Mouse (Mus musculus) thymus, adult 18-20 months (tissue): ENCODE measurements around the gene Cmtm4.

Experiments used
- DNase-seq, 2 experiments: peaks; one replicate each; pipeline ENCODE4 v3.0.0; 2022; ENCODE audit warnings: mixed read lengths in 2 of 2

Cmtm4 gene

DNA sequence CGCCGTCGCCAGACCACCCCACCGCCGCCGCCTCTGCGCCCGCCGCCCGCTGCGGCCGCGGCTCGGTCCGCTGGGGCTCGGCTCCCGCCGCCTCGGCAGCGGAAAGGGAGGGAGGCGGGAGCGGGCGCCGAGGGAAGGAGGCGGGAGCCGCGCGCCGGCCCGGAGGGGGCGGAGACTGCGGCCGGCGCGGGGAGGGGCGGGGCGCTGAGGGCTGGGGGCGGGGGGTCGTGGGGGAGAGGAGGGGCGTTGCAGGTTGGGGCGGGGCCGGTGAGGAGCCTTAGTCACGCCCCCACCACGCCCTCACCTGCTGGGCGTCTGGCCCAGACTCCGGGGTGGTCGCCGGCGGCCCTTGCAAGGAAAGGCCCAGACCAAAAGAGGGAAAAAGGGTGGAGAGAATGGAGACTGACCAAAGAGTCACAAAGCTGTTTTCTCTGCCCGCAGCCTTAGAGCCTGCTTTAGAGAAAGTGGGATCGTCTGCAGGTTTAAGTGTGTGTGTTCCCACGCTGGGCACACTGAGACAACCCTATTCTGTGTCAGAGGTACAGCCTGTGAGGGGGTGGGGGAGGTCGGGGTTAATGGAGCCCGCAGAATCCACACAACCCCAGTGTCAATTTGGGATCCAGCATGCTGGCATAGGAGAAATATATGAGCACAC is at the start of gene Cmtm4:
Gene Cmtm4 (minus strand): TSS at position 105 of the 655 bp plus-strand sequence.
- peak; percentile 24 to 38 for DNase-seq

DNA sequence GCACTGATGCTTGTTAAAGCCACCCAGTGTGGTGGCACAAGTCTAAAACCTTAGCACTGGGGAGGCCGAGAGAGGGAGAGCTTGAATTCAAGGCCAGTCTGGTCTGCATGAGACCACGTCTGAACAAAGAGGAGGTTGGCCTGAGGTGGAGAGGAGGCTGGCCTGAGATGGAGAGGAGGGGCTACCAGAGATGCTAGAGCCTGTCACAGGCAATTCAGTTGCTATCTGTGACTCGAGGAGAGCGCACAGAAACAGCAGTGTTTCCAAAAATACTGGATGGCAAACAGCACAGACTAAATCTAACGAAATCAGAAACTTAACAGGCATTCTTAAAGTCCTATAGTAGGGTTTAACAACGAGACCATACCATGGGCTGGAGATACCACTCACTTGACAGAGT is 49.6 kb upstream of the Cmtm4 start:
- no peak for DNase-seq

DNA sequence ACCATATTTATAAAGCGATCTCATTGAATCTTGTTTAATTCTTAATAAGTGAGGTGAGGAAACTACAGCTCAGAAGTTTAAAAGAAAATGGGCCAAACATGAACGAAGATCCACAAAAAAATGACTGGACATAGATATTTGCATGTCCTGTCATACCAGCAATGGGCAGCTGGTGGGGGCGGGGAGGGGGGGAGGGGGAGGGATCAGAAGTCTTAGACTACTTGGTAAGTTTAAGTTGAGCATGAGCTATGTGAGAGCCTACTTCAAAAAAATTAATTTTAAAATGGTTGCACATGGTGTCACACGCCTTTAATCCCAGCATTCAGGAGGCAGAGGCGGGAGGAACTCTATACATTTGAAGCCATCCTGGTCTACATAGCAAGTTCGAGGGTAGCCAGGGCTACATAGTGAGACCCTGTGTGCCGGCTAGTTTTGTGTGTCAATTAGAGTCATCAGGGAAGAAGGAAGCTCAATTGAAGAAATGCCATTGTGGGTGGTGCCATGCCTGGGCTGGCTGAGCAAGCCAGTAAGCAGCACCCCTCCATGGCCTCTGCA is 47.6 kb upstream of the Cmtm4 start:
- no peak for DNase-seq

DNA sequence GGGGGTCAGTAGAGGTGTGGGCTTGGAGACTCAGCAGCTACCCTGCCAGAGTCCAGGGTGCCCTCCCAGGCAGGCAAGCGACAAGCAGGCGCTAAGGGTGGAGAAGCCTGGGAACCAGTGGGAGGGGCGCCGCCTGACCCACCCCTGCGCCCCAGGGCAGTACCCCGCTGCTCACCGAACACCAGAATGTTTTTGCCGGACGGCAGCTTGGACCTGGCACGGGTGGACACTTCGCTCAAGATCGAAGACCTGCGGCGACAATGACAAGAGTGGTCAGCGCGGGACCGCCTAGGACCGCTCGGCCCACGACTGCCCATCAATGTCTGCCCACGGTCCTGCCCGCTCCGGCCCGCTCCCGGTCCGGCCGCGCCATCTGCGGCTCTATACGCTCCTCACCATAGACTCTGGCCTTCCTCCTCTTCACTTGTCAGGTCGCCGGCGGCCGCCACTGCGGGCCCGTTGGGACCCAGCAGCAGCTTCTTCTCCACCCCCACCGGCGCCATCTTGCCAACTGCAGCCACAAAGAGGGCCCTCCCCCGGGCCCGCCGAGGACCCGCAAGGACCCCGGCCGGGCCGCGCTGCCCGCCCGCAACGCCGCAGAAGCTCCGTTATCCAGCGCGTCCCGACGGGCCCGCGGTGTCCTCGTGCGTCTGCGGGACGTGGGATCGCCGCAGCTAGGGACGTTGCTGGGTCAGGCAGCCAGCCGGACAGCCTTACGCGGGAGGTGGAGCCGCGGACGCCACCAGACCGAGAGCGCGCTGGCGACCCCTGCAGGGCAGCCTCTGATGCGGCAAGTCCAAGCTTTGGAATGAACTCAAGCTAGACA is 46.9 kb upstream of the Cmtm4 start, which contains the start of gene Dync1li2:
Gene Dync1li2 (minus strand): TSS at position 749 of the 826 bp plus-strand sequence.
- DNase-seq: peak; percentile 71 to 78

DNA sequence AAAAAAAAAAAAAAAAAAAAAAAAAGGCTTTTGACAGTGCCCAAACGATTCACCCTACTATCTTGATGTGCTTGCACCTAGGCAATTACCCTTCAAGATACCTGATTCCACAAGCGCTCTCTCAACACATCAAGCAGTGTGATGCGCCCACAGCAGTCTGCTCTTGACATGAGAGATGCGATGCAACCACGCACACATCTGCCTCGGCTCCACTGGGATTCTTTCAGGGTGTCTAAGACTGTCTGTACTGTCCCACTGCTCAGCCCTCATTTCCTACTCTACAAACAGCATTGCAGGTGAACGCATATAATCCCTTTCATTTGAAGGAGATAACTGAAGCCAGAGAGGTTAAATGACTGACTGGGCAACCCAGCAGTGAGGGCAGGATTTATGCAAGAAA is 46.0 kb upstream of the Cmtm4 start:
- no peak for DNase-seq

DNA sequence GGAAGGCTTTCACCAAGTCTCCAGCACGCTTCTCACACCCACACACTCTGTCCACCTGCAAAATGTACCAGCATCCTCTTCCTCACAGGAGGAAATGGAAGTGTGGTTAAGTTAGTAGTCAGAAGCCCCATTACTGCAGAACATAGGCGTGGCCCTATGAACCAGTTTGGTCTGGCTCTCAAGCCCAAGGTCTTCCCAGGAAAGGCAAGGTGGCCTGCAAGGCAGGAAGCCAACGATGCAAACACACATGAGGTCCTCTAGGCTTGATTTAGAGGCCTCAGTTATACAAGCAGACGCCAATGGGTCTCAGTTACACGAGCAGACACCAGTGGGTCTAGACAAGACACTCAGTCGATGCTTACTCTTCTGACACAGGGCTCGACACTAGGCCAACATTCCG is 43.9 kb upstream of the Cmtm4 start:
- no peak for DNase-seq

DNA sequence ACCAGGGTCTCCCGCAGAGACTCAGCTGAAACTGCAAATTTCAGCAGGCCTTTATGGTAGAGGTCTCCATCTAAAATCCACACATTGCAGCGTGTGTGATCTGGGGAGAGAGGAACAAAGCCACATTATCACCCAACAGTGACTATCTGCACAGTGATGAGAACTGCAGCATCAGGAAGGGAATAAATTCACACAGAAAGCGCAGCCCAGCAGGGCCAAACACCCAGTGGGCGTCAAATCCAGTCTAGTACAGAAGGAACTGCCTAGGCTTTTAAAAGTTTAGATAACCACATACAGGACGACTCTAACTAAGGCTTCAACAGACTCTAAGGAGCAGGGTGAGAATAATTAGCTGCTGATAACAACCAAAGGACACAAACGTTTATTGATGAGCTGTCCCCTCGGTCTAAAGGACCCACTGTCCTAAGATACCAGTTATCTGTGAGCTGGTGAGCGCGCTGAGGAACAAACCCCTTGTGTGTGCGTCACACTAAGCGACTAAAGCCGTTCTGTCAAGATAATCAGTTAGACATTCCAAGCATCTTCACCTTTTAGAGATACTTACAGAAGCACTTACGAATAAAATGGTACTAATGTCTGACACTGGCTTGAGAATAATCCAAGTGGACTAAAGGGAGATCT is 42.0 kb upstream of the Cmtm4 start:
- DNase-seq: no peak

DNA sequence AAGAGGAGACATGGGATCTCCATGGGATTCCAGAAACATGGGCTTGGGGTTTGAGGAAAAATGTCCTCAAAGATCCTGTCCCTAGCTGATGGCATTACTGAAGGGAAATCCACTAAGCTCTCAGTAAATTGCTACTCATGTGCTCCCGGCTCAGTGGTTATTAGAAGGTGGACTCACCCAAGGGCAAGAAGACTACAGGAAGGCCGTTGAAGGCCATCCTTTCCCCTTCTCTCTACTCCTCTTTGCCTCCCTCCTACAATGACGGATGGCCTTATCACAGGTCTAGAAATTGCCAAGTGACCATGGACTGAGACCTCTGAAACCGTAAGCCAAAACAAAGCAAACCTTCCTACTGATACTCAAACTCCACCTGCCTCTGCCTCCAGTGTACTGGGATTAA is 41.0 kb upstream of the Cmtm4 start:
- DNase-seq: no peak

DNA sequence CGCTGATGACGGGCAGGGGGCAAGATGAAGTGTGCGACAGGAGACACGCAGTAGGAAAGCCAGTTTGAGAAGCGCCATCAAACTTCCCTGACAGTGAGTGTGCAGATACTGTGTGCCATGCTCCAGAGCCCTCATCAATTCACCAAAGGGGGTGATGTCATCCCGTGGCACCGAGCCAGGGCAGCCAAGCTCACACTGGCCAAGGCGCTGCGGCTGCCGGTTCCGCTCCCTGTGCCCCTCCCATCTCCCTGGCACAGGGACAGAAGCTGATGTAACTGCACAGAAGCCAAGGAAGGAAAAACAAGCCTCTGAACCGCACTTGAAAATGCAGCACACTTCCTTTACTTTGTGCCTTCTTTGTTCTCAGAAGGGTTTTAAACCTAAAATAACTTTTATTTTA is 40.4 kb upstream of the Cmtm4 start:
- DNase-seq: peak; percentile 60 to 66

DNA sequence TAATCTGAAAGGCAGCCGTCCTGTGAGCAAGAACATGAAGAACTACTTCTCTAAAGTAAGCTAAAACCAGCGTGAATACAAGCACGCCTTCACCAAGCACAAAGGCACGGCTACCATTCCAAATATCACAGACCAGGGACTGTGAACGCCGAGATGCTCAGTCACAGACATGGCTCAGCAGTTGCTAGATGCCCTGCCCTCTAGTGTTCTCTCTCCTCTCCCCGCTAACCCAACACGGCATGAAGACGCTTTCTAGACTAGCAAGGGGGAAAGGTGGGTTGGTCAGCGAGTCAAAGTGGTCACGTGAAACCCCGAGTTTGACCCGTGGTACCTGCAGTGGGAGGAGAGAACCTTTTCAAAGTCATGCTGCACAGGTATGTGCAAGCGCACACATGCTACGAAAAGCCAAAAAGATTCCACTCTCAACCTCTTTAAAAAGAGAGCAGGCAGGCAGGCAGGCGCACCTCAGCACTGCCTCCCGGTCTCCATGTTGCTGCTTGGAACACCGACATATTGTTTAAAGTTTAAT is 39.3 kb upstream of the Cmtm4 start:
- no peak for DNase-seq

DNA sequence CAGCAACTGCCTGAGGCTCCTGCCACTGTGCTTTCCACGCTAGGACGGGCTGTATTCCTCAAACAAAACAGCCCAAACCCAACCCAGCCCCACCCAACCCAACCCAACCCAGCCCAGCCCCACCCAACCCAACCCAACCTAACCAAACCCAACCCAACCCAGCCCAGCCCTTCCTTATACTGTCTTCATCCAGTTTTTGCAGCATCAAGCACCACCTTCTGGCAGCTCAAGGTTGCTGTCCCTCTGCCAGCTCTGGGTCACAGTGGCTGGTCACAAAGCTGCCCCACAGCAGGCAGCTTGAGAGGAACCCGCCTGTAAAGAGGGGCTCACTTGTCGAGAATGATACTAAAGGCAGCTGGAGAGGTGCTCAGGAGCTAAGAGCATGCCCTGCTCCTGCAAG is 38.7 kb upstream of the Cmtm4 start:
- DNase-seq: no peak

DNA sequence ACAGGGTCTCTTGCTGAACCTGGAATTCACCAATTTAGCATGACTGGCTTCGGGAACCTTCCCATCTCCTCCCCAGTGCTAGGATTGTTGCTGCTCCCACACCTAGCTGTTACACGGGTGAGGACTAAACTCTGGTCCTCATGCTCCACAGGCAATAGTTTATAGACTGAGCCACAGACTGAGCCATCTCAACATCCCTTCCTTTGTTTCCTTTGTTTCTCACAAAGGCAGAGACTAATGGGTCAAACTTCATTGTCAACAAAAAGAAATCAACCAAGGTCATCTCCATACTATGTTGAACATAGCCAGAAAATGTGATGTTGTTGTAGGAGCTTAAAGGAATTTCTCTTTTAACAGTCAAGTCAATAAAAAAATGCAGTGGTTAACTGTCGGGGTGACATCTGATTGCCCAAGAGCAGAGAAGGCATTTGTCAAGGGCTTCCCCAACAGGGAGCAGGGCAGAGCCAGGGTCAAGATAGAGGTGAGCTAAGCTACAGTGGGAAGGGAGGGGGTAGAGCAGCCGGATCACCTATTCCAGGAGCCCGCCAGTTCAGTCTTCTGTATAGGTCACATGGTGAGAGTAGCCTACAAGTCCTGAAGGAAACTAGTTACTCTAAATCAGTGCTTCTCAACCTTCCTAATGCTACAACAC is 37.7 kb upstream of the Cmtm4 start:
- DNase-seq: no peak

DNA sequence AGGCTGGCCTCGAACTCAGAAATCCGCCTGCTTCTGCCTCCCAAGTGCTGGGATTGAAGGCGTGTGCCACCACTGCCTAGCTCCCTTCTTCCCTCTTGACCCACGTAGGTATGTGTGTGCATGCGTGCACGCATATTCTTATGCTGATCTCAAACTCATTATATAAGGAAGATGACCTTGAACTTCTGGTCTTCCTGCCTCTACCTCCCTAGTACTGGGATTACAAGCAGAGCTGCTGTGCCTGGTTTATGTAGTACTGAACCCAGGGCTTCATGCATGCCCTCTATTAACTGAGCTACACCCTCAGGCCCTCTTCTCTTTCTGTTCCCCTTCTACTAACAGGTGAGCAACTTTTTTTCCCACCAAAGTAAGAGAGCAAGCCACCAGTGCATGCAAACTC is 37.0 kb upstream of the Cmtm4 start:
- DNase-seq: no peak

DNA sequence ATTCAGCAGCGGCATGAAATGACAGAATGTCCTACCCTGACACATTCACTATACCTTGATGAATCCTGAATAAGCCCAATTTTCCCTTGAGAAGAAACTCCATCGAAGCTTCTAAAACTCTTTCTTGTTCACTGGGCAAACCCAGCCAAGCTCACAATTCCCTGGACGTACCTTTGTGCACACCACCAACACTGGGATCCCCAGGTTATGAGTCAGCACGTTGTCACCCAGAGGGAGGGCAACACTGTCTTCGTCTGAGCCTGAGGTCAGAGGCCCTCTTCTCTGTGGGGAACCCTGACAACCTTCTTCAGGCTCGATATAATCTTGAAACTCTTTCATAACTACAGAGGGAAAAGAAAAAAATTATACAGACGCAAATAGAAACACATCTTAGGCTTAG is 34.6 kb upstream of the Cmtm4 start:
- no peak for DNase-seq

DNA sequence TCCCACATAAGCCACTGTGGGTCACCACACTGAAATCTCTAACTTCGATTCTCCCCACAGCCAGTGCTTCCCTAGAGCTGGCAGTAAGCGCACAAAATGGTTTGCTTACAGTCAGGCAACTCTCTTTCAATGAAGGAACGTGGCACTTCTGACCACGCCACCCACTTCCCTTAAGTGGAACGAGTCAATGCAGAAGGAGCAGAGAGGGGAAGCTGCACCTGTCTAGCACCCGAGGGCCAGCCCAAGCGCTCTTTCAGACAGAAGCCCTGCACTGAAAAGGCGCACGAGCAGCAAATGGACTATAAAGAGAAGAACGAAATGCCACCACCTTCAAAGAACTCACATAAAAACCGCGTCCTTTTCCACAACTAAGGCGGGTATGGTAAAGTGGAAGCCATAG is 32.1 kb upstream of the Cmtm4 start:
- no peak for DNase-seq

DNA sequence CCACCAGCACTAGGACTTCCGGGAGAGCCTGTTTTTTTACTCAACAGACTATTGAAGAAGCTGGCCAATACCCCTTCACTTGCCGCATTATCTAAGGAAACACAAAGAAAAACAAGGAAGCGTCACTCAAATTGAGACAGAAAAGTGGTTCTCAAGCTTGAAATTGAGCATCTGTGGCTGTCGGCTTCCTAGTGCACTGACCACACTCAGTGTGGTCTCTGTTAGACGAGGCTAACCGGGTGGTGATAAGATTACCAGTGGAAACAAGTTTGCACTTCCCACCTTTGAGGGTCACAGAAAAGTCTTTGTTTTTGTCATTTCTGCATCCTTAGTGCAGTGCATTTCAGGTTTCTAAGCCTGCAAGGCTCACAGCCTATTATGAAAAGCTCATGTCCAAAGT is 26.7 kb upstream of the Cmtm4 start:
- no peak for DNase-seq

DNA sequence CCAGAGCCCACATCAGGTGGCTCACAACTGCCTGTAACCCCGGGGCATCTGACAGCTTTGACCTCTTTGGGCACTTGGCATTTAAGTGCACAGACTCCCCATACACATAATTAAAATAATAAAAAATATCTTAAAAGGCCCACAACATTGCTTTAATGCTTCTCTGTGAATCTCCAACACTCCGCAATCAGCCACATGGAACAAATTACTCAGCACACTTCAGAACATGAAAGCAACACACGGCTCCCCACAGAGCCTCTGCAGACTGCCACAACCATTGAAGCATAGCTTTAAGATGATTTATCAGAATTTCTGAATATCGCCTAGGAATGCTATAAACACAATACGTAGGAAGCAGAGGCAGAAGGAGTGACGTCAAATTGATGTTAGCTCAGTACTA is 20.4 kb upstream of the Cmtm4 start:
- DNase-seq: no peak

DNA sequence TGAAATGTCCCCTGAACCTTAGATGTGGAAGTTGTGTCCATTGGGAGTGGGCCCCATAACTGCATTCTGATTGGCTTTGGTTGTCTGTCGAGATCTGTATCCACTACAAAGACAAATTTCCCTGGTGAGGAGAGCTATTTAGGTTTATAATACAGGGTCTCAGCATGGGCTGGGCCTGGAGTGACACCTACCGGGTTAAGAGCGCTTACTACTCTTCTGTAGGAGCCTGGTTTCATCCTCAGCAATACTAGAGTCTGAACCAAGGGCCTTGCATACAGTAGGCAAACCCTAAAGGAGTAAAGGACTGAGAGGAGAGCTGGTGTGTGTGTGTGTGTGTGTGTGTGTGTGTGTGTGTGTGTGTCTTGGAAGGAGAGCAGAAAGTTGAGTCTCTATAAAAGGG is 18.6 kb upstream of the Cmtm4 start:
- no peak for DNase-seq

DNA sequence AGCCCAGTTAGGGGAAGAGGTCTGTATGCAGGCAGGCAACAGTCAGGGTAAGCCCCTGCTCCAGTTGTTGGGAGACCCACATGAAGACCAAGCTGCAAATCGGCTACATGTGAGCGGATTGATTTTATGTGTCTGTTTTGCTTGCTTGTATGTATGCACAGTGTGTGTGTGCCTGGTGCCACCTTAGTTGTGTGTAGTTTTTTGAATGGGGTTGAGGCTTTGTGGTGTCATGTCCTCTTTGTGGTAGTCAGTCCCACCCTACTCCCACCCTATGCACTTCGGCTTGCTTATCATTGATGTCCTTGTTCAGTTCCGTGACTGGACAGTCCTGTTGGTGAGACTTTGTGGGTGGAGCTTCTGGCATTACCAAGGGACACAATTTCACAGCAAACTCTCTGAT is 18.2 kb upstream of the Cmtm4 start:
- DNase-seq: no peak

DNA sequence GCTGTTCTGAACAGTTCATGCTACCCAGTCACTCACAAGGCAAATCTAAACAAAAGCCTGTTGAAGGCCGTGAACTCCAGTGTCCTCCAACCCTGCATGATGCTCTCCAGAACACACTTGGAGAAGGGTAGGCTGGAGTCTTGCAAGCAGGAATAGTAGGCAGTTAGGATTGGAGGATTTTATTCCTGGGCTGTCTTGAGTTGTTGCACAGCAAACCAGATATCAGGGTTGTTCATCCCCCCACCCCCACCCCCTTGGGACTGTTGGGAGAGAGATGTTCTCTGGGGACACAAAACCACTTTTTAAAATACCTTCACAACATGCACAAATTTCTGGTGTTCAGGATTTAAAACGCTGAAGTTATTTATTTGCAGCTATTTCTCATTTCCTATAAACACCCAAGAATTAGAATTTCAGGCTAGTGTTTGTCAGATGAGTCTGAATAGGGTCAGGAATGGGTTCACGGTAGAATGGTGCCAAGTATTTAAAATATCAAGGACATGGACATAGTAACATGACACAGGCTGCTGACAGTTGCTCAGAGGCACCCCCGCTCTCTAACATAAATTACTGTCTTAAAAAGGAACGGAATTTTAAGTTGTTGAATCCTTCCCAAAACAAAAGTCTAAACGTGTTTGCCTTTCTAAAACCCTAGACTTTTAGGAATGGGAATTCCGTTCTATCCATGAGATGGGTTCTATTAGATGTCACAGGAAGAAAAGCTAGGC is 17.4 kb upstream of the Cmtm4 start:
- DNase-seq: no peak

DNA sequence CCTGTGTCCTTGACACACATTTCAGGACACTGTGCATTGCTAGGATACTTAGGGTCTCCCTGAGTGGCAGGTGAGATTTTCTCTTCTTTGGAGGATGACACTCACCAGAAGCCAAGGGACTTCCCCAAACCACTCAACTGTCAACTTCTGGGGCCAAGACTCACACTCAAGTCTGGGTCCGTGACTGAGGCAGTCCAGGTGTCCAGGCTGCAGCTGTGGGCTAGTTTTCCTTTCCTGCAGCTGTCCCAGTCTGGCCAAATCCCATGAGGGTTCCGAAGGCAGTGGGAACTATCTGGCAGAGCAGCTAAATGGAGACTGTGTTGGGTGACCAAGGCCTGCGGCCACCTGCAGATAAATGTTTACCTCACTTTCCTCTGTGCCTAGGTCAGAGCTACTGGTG is 16.4 kb upstream of the Cmtm4 start:
- DNase-seq: no peak

DNA sequence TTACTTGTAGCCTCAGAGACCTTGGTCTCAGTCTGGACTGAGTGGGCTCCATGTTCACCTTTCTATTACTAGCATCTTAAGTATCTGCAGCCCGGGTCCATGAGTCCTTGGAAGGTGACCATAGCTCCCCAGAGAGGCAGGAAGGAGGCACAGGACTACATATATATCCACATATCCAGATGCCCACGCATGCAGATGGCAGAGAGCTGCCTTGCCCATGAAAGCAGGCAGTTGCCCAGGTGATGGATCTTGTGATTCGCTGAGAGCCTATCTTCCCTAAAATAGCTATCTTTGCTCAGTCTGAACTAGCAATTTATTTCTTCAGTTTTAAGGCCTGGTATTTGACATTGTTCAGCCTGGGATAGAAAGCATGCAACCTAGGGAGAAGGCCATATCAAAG is 15.9 kb upstream of the Cmtm4 start:
- DNase-seq: no peak
